8 mouse cellular contexts compared by ENCODE assay signal in genomic region chr2:118112846-118113479, GRCm38 (mm10). TPM values are rescaled to one million over a fixed set of nuclear protein-coding genes. Genes with fewer than 3 reads are reported as not detected.
DNase-seq lines count a peak whose midpoint lies in the region; ATAC-seq and TF ChIP-seq lines count a peak whose summit lies in the region.

No protein-coding gene starts in this region.

- H3K27ac ChIP-seq in heart, embryonic 12.5 days (ENCODE audit: poor library complexity, severe bottlenecking), result peak overlapping the region; percentile 53
- no peak overlapping the region for H3K27ac ChIP-seq in midbrain, postnatal 0 days (ENCODE audit: low read depth, low read length)

- ATAC-seq in heart, embryonic 12.5 days (ENCODE audit: insufficient number of reproducible peaks, low FRiP score), result no peak
- no peak for ATAC-seq in midbrain, postnatal 0 days (ENCODE audit: low FRiP score)

- peak overlapping the region; percentile 64 for H3K9ac ChIP-seq in heart, embryonic 12.5 days
- H3K9ac ChIP-seq in midbrain, postnatal 0 days (replicated peaks; ENCODE audit: low read length, poor library complexity, severe bottlenecking), result no peak overlapping the region

- H3K4me1 ChIP-seq in heart, embryonic 12.5 days (replicated peaks), result peaks cover 31% of the 10 kb centered on the region
- peaks cover 11% of the 10 kb centered on the region; the same call in 1 of the 2 replicates for H3K4me1 ChIP-seq in midbrain, postnatal 0 days (ENCODE audit: insufficient read depth, low read length)

- 39% methylated on average over 21 of the region's 21 CpGs for WGBS in heart, embryonic 12.5 days
- WGBS in midbrain, postnatal 0 days, result 48% methylated on average over 21 of the region's 21 CpGs

- peak overlapping the region; percentile 55 for H3K4me3 ChIP-seq in heart, embryonic 12.5 days
- peak overlapping the region; percentile 12 for H3K4me3 ChIP-seq in midbrain, postnatal 0 days (ENCODE audit: low read depth, low read length)

- DNase-seq in cerebellum, postnatal 10 days, result peak; percentile 66 to 79
- no peak for DNase-seq in cerebellum, adult 9-11 months
- DNase-seq in kidney, postnatal 4 days, result peak; percentile 26 to 35
- DNase-seq in midbrain, postnatal 0 days (ENCODE audit: low spot score), result peak; percentile 40
- DNase-seq in layer of hippocampus, adult 8-10 months (ENCODE audit: low spot score in 2 of 2), result no peak
- no peak for DNase-seq in layer of hippocampus, adult 9-11 months
- DNase-seq in thymus, postnatal 10 days (ENCODE audit: low spot score in 2 of 2), result no peak

- peaks cover 25% of the 10 kb centered on the region for H3K36me3 ChIP-seq in heart, embryonic 12.5 days
- no peaks in the 10 kb centered on the region for H3K36me3 ChIP-seq in midbrain, postnatal 0 days (ENCODE audit: insufficient read depth, low read length)

- no peak for TF ChIP-seq CTCF in midbrain, postnatal 0 days (IDR thresholded peaks at IDR 0.05)

- no peaks in the 10 kb centered on the region for H3K9me3 ChIP-seq in heart, embryonic 12.5 days (replicated peaks)
- no peaks in the 10 kb centered on the region for H3K9me3 ChIP-seq in midbrain, postnatal 0 days (ENCODE audit: low read length)

- H3K4me2 ChIP-seq in heart, embryonic 12.5 days, result peak overlapping the region; percentile 75
- peak overlapping the region; percentile 96 for H3K4me2 ChIP-seq in midbrain, postnatal 0 days (ENCODE audit: low read depth, low read length, poor library complexity, severe bottlenecking)

- H3K27me3 ChIP-seq in heart, embryonic 12.5 days (replicated peaks), result no peaks in the 10 kb centered on the region
- no peaks in the 10 kb centered on the region for H3K27me3 ChIP-seq in midbrain, postnatal 0 days (ENCODE audit: insufficient read depth, low read length)

RNA-seq across cellular contexts. Expression of gene Thbs1, which starts 1.3 kb away (rescaled TPM):
- polyA plus RNA-seq in heart, embryonic 12.5 days (2016; fragmentation: Nextera tagmentation; extraction: Ambion mirVana), result 110 and 117 TPM in 2 replicates
- 12.2 and 12.6 TPM in 2 replicates for total RNA-seq in midbrain, postnatal 0 days (2014; rRNA removed)
- 3.0 TPM in 2 replicates for polyA plus RNA-seq in midbrain, postnatal 0 days (2015; fragmentation: Nextera tagmentation; extraction: Ambion mirVana)
- 1 to 10 TPM; 1.6 to 3.4 (median 2.7) TPM for total RNA-seq in layer of hippocampus, adult 8-10 months (2022)

Comparison
In these comparisons a context has a peak if more than half of its experiments do, and no peak if none do; other contexts are left out.
1. DNase-seq: peak in cerebellum, postnatal 10 days (2 of 2), kidney, postnatal 4 days (2 of 2) and midbrain, postnatal 0 days (single experiment); none in cerebellum, adult 9-11 months (single experiment), layer of hippocampus, adult 8-10 months (0 of 2), layer of hippocampus, adult 9-11 months (single experiment) and thymus, postnatal 10 days (0 of 2).